Mouse (Mus musculus) liver, adult 2 months (tissue): ENCODE measurements at regions not wholly inside any gene's neighbourhood (a gene's known extent, or its start where the extent isn't known, plus 50 kb on each side); places are given as distances from the start of the nearest gene placed in this dataset.

ENCODE experiments used
- DNase-seq: peaks from one replicate; pipeline ENCODE4 v3.0.0-alpha.2; 2011; ENCODE audit warnings: low read depth, low spot score; ENCODE audit errors: extremely low read depth
- H3K27ac ChIP-seq: fragments of 200-500 bp; replicated peaks from 2 replicates; pipeline ENCODE4 v1.5.1; 2012; ENCODE audit warnings: low read depth, mild to moderate bottlenecking, control low read depth, inconsistent platforms, low read length; ENCODE audit not compliant: insufficient read depth
- H3K27me3 ChIP-seq: fragments of 200-500 bp; 2 replicates; pipeline ENCODE4 v1.6.1; 2012; ENCODE audit warnings: mild to moderate bottlenecking, moderate library complexity, low read length, inconsistent platforms; ENCODE audit not compliant: control insufficient read depth, insufficient read depth
- H3K36me3 ChIP-seq: fragments of 200-500 bp; 2 replicates; pipeline ENCODE4 v1.6.1; 2012; ENCODE audit warnings: low read length, inconsistent platforms; ENCODE audit not compliant: control insufficient read depth, insufficient read depth
- H3K4me1 ChIP-seq: fragments of 200-500 bp; 2 replicates; pipeline ENCODE4 v1.6.1; 2011; ENCODE audit warnings: low read length; ENCODE audit not compliant: control insufficient read depth, insufficient read depth
- H3K4me3 ChIP-seq: fragments of 200-500 bp; 2 replicates; pipeline ENCODE4 v1.5.1; 2011; ENCODE audit warnings: low read depth, mild to moderate bottlenecking, control low read depth, low read length, moderate library complexity; ENCODE audit not compliant: insufficient read depth
- H3K79me2 ChIP-seq: fragments of 200-500 bp; 2 replicates; pipeline ENCODE4 v1.6.1; 2012; ENCODE audit warnings: inconsistent platforms, mild to moderate bottlenecking, low read length, moderate library complexity; ENCODE audit not compliant: control insufficient read depth, insufficient read depth
- H3K9ac ChIP-seq: fragments of 200-500 bp; 2 replicates; pipeline ENCODE4 v1.6.1; 2012; ENCODE audit warnings: low read depth, mild to moderate bottlenecking, control low read depth, inconsistent platforms, low read length
- CTCF ChIP-seq: fragments of 200-500 bp; IDR thresholded peaks from 2 replicates; pipeline ENCODE4 v1.5.1; 2011; ENCODE audit warnings: low read depth, low read length, control low read depth
- POLR2A ChIP-seq: fragments of 200-500 bp; IDR thresholded peaks from 2 replicates; pipeline ENCODE4 v1.6.1; 2011; ENCODE audit warnings: low read length, control low read depth; ENCODE audit not compliant: insufficient read depth; ENCODE audit errors: extremely low read depth
- WGBS: fragments of 180-500 bp; shearing (Covaris S2); methylation state at CpG from one replicate; pipeline ENCODE4 v1.1.7; 2018; 5-methylcytosine and 5-hydroxymethylcytosine counted together

GRCm38 (mm10) chr9:84863431-84863830 lies 449.1 kb upstream of the Gm11114 start:
- no peak for DNase-seq
- Histone ChIP-seq H3K27me3 (no peaks in the 10 kb centered on the region), H3K79me2 (no peaks in the 10 kb centered on the region), H3K9ac (no peak overlapping the region), H3K36me3 (no peaks in the 10 kb centered on the region), H3K4me3 (no peak overlapping the region), H3K27ac (no peak overlapping the region), H3K4me1 (no peaks in the 10 kb centered on the region)
- WGBS = 78% methylated on average over 5 of the region's 5 CpGs
- TF ChIP-seq POLR2A (no peak), CTCF (no peak)

- no peaks in the 10 kb centered on the region for H3K79me2 ChIP-seq
- no peak for DNase-seq
- H3K9ac ChIP-seq = no peak overlapping the region
- H3K36me3 ChIP-seq = no peaks in the 10 kb centered on the region
- H3K27ac ChIP-seq = no peak overlapping the region
- no peak overlapping the region for H3K4me3 ChIP-seq
- H3K4me1 ChIP-seq = no peaks in the 10 kb centered on the region
- H3K27me3 ChIP-seq = no peaks in the 10 kb centered on the region
- no peak for TF ChIP-seq POLR2A
- no peak for TF ChIP-seq CTCF
- 84% methylated on average over 2 of the region's 2 CpGs for WGBS
These were observed 418.4 kb upstream of the Gm11114 start for GRCm38 (mm10) chr9:84894148-84894547.

GRCm38 (mm10) chr9:84896073-84896472 lies 416.5 kb upstream of the Gm11114 start:
- Histone ChIP-seq H3K79me2 (no peaks in the 10 kb centered on the region), H3K9ac (no peak overlapping the region), H3K27me3 (no peaks in the 10 kb centered on the region), H3K36me3 (no peaks in the 10 kb centered on the region), H3K27ac (no peak overlapping the region), H3K4me1 (no peaks in the 10 kb centered on the region), H3K4me3 (no peak overlapping the region)
- TF ChIP-seq CTCF (no peak), POLR2A (no peak)
- no peak for DNase-seq
- WGBS = 75% methylated on average over 2 of the region's 2 CpGs

GRCm38 (mm10) chr9:84900643-84901042 lies 411.9 kb upstream of the Gm11114 start:
- Histone ChIP-seq H3K27me3 (no peaks in the 10 kb centered on the region), H3K36me3 (no peaks in the 10 kb centered on the region), H3K4me3 (no peak overlapping the region), H3K4me1 (no peaks in the 10 kb centered on the region), H3K79me2 (no peaks in the 10 kb centered on the region), H3K27ac (no peak overlapping the region), H3K9ac (no peak overlapping the region)
- 3% methylated on average over 2 of the region's 2 CpGs for whole genome bisulfite sequencing
- no peak for DNase-seq
- TF ChIP-seq POLR2A = no peak
- TF ChIP-seq CTCF = no peak

GRCm38 (mm10) chr9:84906244-84906643 lies 406.3 kb upstream of the Gm11114 start:
- no peak for DNase-seq
- Histone ChIP-seq H3K9ac (no peak overlapping the region), H3K4me1 (no peaks in the 10 kb centered on the region; the same call in 1 of the 2 replicates), H3K36me3 (no peaks in the 10 kb centered on the region), H3K4me3 (no peak overlapping the region), H3K27me3 (no peaks in the 10 kb centered on the region), H3K27ac (no peak overlapping the region), H3K79me2 (no peaks in the 10 kb centered on the region)
- no peak for TF ChIP-seq CTCF
- no peak for TF ChIP-seq POLR2A
- 83% methylated on average over 3 of the region's 3 CpGs for WGBS

- no peak overlapping the region for H3K4me3 ChIP-seq
- DNase-seq = no peak
- no peaks in the 10 kb centered on the region for H3K36me3 ChIP-seq
- no peak overlapping the region for H3K9ac ChIP-seq
- H3K27ac ChIP-seq = no peak overlapping the region
- WGBS = 97% methylated on average over 1 of the region's 1 CpGs
- no peaks in the 10 kb centered on the region for H3K79me2 ChIP-seq
- H3K4me1 ChIP-seq = no peaks in the 10 kb centered on the region; the same call in 1 of the 2 replicates
- H3K27me3 ChIP-seq = no peaks in the 10 kb centered on the region
- no peak for TF ChIP-seq POLR2A
- TF ChIP-seq CTCF = no peak
These were observed 399.3 kb upstream of the Gm11114 start for GRCm38 (mm10) chr9:84913321-84913720.
